In the genomic region with DNA sequence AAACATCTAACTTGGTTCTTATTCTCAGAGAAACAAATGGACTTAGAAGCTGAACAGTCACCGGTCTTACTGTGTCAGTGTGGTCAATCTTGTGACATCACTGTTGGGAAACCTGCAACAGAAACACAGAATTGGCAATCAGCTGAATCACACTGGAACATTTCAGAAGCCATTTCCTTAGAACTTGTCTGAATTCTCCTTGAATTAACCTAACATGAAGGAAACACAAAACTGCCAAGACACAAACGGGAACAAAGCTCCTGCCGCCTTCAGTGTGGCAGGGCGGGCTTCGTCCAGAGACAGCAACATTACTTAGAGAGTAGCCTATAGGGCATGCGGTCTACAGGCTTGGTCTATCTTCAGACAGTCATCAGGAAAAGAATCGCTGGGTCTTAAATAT, we compare ENCODE assay signal across 12 mouse cellular contexts.
A peak's percentile ranks its signal among the peaks of the same experiment; 100 is the strongest.
DNase-seq lines count a peak whose midpoint lies in the region; ATAC-seq and TF ChIP-seq lines count a peak whose summit lies in the region.
"Had no signal": no experiment of that assay in that cellular context is flagged by ENCODE, and none has a peak within 500 bp of the region (broad histone marks: within the 10 kb centered on the region; RNA-seq: fewer than 3 reads in every experiment).

No protein-coding gene starts in this region.

- H3K9me3 ChIP-seq in stomach, embryonic 16.5 days (replicated peaks; ENCODE audit: control insufficient read depth, low read length): no peaks in the 10 kb centered on the region
- H3K9me3 ChIP-seq in stomach, postnatal 0 days (ENCODE audit: control insufficient read depth, low read length): no peaks in the 10 kb centered on the region
- no peaks in the 10 kb centered on the region for H3K9me3 ChIP-seq in liver, embryonic 16.5 days (replicated peaks; ENCODE audit: control insufficient read depth, low read length)
- H3K9me3 ChIP-seq: neural tube, embryonic 13.5 days had no signal

- H3K4me2 ChIP-seq in stomach, embryonic 16.5 days (ENCODE audit: low read depth, low read length): no peak overlapping the region
- H3K4me2 ChIP-seq in stomach, postnatal 0 days (replicated peaks; ENCODE audit: low read depth): no peak overlapping the region
- no peak overlapping the region for H3K4me2 ChIP-seq in liver, embryonic 16.5 days (ENCODE audit: low read depth, low read length)
- H3K4me2 ChIP-seq: neural tube, embryonic 13.5 days had no signal

- H3K27ac ChIP-seq in stomach, embryonic 16.5 days (ENCODE audit: low read length): peak overlapping the region; percentile 27; the same call in 1 of the 2 replicates
- no peak overlapping the region for H3K27ac ChIP-seq in stomach, postnatal 0 days (replicated peaks)
- H3K27ac ChIP-seq in liver, embryonic 16.5 days (ENCODE audit: low read length): 0 out of 2 replicates have a peak overlapping the region, but pooled peaks have one; percentile 3
- H3K27ac ChIP-seq: neural tube, embryonic 13.5 days had no signal

- H3K27me3 ChIP-seq in stomach, embryonic 16.5 days (ENCODE audit: control insufficient read depth, insufficient read depth, low read length): no peaks in the 10 kb centered on the region
- no peaks in the 10 kb centered on the region for H3K27me3 ChIP-seq in stomach, postnatal 0 days (ENCODE audit: control insufficient read depth, insufficient read depth, low read length)
- H3K27me3 ChIP-seq in liver, embryonic 16.5 days (ENCODE audit: control insufficient read depth, insufficient read depth, low read depth, low read length): no peaks in the 10 kb centered on the region
- H3K27me3 ChIP-seq: neural tube, embryonic 13.5 days had no signal

- 0 out of 2 replicates have a peak, but pooled peaks cover 4% of the 10 kb centered on the region for H3K4me1 ChIP-seq in stomach, embryonic 16.5 days (ENCODE audit: control insufficient read depth, insufficient read depth, low read length)
- H3K4me1 ChIP-seq in stomach, postnatal 0 days (replicated peaks; ENCODE audit: control insufficient read depth, insufficient read depth): no peaks in the 10 kb centered on the region
- peaks cover 9% of the 10 kb centered on the region for H3K4me1 ChIP-seq in liver, embryonic 16.5 days (ENCODE audit: control insufficient read depth, low read depth, low read length)

- 63% methylated on average over 7 of the region's 7 CpGs for WGBS in stomach, embryonic 16.5 days
- WGBS in stomach, postnatal 0 days: 69% methylated on average over 7 of the region's 7 CpGs
- WGBS in liver, embryonic 16.5 days (ENCODE audit: insufficient replicate concordance): 21% methylated on average over 7 of the region's 7 CpGs

- ATAC-seq in stomach, embryonic 16.5 days (ENCODE audit: insufficient read depth, low FRiP score): no peak
- no peak for ATAC-seq in stomach, postnatal 0 days (ENCODE audit: low FRiP score, low TSS enrichment)
- no peak for ATAC-seq in liver, embryonic 16.5 days (ENCODE audit: low read depth)

- no peak overlapping the region for H3K9ac ChIP-seq in stomach, embryonic 16.5 days (ENCODE audit: low read length)
- no peak overlapping the region for H3K9ac ChIP-seq in stomach, postnatal 0 days (ENCODE audit: low read length)
- no peak overlapping the region for H3K9ac ChIP-seq in liver, embryonic 16.5 days (ENCODE audit: low read depth, low read length)
- H3K9ac ChIP-seq: neural tube, embryonic 13.5 days had no signal

- DNase-seq in heart, adult 18-20 months: peak; percentile 26 to 35
- DNase-seq in heart, adult 9 months (ENCODE audit: low spot score in 2 of 2): no peak
- DNase-seq in stomach, postnatal 0 days (ENCODE audit: low spot score): no peak
- DNase-seq in cerebellum, postnatal 25 days: no peak
- no peak for DNase-seq in retina, embryonic 14.5 days (ENCODE audit: low spot score)
- no peak for DNase-seq in cerebellum, adult 9-10 months
- DNase-seq: gastrocnemius, postnatal 10 days; spleen, adult 18-20 months; thymus, postnatal 36 days had no signal

- TF ChIP-seq CTCF in stomach, postnatal 0 days (IDR thresholded peaks at IDR 0.05; ENCODE audit: low read depth): no peak

- TF ChIP-seq EP300 in stomach, postnatal 0 days (optimal IDR thresholded peaks at IDR 0.05): no peak

- no peaks in the 10 kb centered on the region for H3K36me3 ChIP-seq in stomach, embryonic 16.5 days (ENCODE audit: control insufficient read depth, insufficient read depth, low read length)
- no peaks in the 10 kb centered on the region for H3K36me3 ChIP-seq in stomach, postnatal 0 days (ENCODE audit: control insufficient read depth, insufficient read depth, low read length)
- no peaks in the 10 kb centered on the region for H3K36me3 ChIP-seq in liver, embryonic 16.5 days (ENCODE audit: control insufficient read depth, insufficient read depth)
- H3K36me3 ChIP-seq: neural tube, embryonic 13.5 days had no signal

- H3K4me3 ChIP-seq in stomach, embryonic 16.5 days (replicated peaks; ENCODE audit: low read length): no peak overlapping the region
- no peak overlapping the region for H3K4me3 ChIP-seq in stomach, postnatal 0 days (ENCODE audit: low read depth, low read length)
- H3K4me3 ChIP-seq in liver, embryonic 16.5 days (ENCODE audit: low read depth, low read length): no peak overlapping the region
- H3K4me3 ChIP-seq: neural tube, embryonic 13.5 days had no signal

Comparison
In these comparisons a context has a peak if more than half of its experiments do, and no peak if none do; other contexts are left out.
1. DNase-seq: peak in heart, adult 18-20 months (2 of 2); none in heart, adult 9 months (0 of 2), stomach, postnatal 0 days (single experiment), cerebellum, postnatal 25 days (0 of 2), retina, embryonic 14.5 days (single experiment) and cerebellum, adult 9-10 months (single experiment).